Mouse (Mus musculus) CD4-positive, CD25-positive, alpha-beta regulatory T cell (primary cell): Measurements from ENCODE around the gene Filip1l. TPM values are rescaled to one million over a fixed set of nuclear protein-coding genes. Genes with fewer than 3 reads are reported as not detected.

Experiments used
- polyA plus RNA-seq: library from polyadenylated mRNA; unstranded; fragments of 100-300 nt; shearing (Covaris generic); gene quantifications from one replicate; pipeline ENCODE4 v1.2.1, GENCODE M21; 2017

The Filip1l gene
- 43.8 TPM for polyA plus RNA-seq

GRCm38 (mm10) chr16:57352751-57353150 lies at the start of gene Filip1l:
TSS of gene Filip1l (plus strand) at chr16:57353093.

GRCm38 (mm10) chr16:57606444-57607227 lies 253.7 kb downstream of the Filip1l start, which contains the start of gene Cmss1:
TSS of gene Cmss1 (minus strand) at chr16:57606864.

Other genes starting within 250 kb of the Filip1l start
- gene Tomm70a, start 231.4 kb upstream of the Filip1l start, polyA plus RNA-seq: 56.9 TPM
- gene Nit2, start 185.8 kb upstream of the Filip1l start, polyA plus RNA-seq: 35.1 TPM
- 26.2 TPM for gene Tbc1d23, start 121.6 kb upstream of the Filip1l start, polyA plus RNA-seq
- not detected for gene Tmem30c, start 60.2 kb upstream of the Filip1l start, polyA plus RNA-seq